Mouse (Mus musculus): Measurements from ENCODE around the gene Pld2.

- no peak for TF ChIP-seq EP300 (IDR thresholded peaks at IDR 0.05; ENCODE audit: low read depth)
- TF ChIP-seq CTCF (IDR thresholded peaks at IDR 0.05; ENCODE audit: low read depth): no peak
Observed at GRCm38 (mm10) chr11:70577201-70577600, 37.3 kb downstream of the Pld2 start.
